Mouse (Mus musculus) induced T-regulatory cell, adult 2 months (primary cell): ENCODE measurements around the gene Lrr1.

Source experiments
- DNase-seq: peaks from one replicate; pipeline ENCODE4 v3.0.0-alpha.2; 2012; ENCODE audit warnings: low read depth

Lrr1 gene

DNA sequence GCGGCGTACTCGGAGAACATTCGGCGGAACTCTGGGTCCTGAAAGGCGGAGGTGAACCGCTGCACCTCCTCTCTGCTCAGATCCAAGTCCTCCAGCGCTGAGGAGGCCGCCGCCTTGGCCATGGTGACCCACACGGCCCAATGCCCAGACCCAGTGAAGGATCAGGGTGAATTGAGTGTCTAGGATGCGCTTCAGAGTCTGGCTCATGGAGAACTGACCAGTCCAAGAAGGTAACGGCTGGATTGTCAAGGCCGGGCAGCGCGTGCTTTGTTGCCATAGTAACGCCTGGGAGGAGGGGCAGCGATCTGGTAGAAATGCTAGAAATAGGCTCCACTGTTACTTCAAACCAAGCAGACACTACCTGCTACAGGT, 29.5 kb downstream of the Lrr1 start, which contains the start of gene Dnaaf2:
Gene Dnaaf2 (minus strand): TSS at position 266 of the 372 bp plus-strand sequence.
- DNase-seq: peak; percentile 77

- DNase-seq: no peak
Measured at GRCm38 (mm10) chr12:69198985-69199384, 30.4 kb downstream of the Lrr1 start.

DNA sequence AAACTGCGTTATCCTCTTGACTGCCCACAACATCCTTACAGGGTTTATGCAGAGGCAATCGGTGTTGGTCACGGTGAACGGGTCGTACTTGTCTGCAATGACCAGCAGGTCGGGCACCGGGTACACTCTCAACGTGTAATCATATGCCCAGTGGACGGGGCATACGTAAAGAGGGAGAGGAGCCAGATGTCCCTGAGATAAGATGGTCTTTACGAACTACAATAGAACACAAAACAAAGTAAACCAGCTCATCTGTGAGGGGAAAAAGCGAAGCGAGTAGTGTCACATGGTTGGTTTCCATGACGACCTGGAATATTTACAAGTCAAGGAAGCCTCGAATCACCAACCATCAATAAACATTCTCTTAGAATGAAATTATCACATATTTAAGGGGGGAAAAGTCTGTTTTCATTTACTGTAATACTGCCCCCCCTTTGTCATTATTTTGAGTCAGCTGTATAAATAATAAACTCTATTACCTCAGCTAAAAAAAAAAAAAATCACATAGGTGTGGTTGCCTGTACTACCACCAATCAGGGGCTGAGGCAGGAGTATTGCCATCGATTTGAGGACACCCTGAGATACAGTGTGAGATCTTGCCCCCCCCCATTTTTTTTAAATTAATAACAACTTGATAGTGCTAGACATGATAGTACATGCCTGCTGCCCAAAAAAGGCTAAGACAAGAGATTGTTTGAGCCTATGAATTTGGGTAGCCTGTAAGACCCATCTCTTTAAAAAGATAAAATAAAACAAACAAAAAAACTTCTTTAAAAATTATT, 35.6 kb downstream of the Lrr1 start, which contains the start of gene Gm49384:
Gene Gm49384 (minus strand): TSS at position 216 of the 782 bp plus-strand sequence.
- DNase-seq: peak; percentile 70

- no peak for DNase-seq
Measured at GRCm38 (mm10) chr12:69207396-69207795, 38.8 kb downstream of the Lrr1 start.

GRCm38 (mm10) chr12:69207926-69208325, 39.3 kb downstream of the Lrr1 start:
- no peak for DNase-seq

DNA sequence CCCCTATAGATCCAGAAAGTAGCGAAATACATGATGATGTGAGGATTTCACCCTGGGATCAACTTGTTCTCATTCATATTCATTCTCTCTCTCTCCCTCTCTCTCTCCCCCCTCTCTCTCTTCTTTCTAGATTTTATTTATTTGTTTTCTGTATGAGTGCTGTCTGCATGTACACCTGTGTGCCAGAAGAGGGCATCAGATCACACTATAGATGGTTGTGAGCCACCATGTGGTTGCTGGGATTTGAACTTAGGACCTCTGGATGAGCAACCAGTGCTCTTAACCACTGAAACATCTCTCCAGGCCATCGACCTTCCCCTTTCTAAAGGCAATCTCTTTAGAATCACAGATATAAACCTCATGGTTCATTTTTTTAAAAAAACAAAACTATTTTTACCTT, 39.9 kb downstream of the Lrr1 start:
- DNase-seq: peak; percentile 44

DNA sequence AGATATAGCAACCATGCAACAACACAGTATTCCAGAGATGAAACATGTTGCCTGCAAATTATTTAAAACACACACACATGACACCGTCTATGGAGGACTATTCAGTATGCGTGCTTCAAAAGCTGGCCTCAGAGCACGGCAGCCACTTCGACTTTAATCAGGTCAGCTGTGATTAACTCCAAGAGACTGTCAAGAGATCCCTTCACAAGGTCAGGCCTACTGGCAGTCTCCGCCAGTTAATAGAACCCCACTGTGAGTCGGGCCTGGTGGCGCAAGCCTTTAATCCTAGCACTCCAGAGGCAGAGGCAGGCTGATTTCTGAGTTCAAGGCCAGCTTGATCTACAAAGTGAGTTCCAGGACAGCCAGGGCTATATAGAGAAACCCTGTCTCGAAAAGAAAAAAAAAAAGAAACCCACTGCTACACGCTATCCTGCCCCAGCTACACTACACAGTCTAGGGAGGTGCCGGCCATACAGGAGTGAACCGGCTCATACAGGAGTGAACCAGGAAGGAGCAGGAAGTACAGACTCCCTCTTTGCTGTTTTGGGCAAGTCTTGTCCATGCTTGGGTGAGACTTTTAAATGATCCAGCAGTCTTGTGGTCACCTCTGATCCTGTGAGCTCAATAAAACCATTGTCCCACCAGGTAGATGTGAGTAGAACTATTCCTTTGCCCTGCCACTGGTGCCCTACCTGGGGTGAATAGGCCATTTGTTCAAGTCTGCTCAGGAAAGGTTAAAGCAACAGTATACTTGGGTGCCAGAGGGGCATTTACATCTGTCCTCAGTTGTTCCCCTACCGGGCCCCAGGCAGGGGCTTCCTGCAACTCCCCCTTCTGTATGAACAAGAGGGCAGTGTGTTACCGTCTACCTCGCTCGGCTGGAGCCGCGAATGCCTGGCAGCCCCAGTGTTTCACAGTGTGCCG, 41.7 kb downstream of the Lrr1 start:
- no peak for DNase-seq

DNA sequence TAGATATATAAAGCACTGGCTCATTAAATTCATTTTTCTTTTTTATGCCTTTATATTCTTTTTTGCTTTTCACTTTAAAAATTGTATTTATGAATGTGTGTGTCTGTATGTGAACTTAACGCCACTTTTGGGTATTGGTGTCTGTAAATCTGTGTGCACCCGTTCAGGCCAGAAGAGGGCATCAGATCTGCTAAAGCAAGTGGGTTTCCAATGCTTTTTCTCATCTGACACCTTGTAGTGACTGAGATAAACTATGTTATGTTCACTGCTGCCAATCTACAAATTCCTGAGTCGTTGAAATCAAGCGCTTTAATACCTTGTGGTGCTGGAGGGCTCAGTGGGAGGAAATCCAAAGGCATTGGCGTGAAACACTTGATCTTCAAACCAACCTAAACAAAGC, 42.4 kb downstream of the Lrr1 start:
- no peak for DNase-seq

DNA sequence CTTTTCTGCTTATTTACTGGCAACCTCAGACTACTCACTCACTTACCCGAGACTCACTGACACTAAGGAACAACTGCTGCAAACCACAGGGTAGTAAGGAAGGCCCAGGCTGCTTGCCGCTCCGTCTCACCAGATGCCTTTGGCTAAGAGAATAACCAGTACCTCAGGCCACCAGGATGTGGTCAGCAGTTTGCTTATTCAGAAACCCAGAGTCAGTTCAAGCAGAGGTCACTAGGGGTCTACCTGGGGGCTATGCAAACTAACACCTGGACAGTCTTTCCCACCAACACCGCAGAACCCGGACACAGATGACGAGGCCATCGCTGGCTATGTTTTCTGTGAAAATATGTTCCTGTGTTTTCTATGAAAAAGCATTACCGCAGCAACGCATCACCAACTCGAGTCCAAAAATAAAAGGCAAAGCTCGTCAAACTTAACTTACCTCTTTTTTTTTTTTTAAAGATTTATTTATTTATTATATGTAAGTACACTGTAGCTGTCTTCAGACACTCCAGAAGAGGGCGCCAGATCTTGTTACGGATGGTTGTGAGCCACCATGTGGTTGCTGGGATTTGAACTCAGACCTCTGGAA, 44.7 kb downstream of the Lrr1 start:
- no peak for DNase-seq

DNA sequence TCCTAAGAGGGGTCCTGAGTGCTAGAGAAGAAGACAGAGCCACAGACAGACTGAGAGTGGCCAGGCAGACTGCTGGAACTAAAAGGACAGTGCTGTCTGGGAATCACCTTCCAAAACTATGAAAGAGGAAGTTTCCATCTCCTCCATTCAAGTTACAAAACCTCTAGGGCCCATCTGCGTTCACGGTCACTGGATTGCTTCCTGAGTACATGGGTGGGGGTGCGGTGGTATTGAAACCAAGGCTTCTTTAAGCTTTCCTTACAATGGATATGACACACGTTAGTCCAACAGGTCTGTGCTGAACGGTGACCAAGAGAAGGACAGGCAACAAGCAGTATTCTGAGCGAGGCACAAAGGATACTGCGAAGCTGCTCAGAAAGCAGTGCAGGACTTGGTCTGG, 45.8 kb downstream of the Lrr1 start:
- no peak for DNase-seq

DNA sequence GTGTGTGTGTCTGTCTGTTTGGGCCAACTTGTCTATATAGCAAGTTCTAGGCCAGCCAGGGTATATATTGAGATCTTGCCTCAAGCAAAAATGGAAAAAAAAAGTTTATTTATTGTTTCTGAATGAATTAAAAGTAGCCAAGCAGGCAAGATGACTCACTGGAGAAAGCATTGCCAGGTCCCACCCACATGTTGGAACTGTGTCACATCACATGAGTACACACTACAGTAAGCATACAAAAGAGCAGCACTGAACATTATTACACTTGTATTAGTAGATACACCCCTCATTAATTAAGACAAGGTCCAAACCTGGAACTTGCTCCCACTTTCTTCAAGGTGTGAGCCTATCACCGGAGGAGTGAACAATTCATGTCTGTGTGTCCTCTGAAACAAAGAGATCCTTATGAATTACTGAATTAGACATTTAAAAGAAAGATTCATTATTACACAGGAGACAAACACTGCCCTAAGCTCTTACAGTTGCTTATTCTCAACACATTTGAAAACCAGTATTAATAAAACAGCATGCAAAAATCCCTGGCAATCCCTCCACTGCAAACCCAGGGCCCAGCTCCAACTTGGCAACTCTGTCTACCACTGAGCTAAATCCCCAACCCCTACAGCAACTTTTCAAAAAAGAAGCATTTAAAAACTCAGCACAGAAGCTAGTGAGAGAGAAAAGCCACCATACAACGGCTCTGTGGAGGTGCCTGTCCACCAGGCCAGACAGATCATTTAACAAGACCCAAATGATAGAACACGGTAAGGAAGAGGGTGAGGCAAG, 46.6 kb downstream of the Lrr1 start:
- no peak for DNase-seq

DNA sequence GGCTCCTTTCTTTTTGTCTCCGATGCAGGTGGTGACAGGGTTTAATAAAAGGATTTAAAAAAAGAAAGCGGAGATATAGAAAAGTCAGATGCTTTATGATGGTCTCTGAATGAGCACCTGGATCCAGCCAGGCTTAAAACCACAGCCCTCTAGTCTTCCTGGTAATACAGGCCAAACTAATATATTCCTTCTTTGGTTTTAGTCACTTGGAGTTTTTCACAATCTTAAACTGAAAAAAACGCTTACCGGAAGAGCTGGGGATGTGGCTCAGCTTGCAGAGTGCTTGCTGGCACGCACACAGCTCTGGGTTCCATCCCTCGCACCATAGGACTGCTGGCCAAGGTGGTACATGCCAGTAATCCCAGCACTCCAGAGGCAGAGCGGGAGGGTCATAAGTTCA, 48.0 kb downstream of the Lrr1 start:
- DNase-seq: no peak

GRCm38 (mm10) chr12:69220613-69221277, 52.1 kb downstream of the Lrr1 start:
- DNase-seq: no peak

DNA sequence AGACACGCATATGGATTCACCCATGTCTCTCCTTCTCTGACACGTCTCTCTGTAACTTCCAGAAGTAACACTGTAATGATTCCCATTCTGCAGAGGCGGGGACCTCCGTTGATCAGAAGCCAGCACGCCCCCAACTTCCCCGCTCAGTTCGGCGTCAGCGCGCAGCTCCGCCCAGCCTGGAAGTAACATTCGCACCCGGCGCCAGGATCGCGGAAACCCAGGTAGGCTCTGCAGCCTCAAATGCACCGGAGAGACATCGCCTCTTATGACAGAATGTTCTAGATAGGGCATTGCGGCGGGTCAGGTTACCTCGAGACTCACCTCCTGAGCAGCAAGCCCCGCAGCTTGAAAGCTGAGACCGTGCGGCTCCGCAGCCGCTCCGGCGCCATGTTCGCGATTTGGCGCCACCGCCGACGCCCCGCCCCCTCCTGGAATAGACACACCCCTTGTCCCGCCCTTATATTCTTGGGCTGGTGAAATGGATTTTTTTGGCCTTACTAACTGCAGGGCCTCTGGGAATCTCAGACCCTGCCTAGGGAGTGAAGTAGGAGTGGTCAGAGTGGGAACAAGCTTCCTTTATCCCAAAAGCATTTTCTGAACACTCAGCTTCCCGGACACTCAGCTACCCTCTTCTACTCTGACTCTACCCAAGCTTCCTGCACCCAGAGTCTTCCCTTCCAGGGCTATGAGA, 59.3 kb downstream of the Lrr1 start, which contains the start of gene Pole2:
Gene Pole2 (minus strand): TSS at position 420 of the 691 bp plus-strand sequence.
- DNase-seq: peak; percentile 91
